Mouse (Mus musculus): ENCODE measurements at regions not wholly inside any gene's neighbourhood (a gene's known extent, or its start where the extent isn't known, plus 50 kb on each side); places are given as distances from the start of the nearest gene placed in this dataset.

DNA sequence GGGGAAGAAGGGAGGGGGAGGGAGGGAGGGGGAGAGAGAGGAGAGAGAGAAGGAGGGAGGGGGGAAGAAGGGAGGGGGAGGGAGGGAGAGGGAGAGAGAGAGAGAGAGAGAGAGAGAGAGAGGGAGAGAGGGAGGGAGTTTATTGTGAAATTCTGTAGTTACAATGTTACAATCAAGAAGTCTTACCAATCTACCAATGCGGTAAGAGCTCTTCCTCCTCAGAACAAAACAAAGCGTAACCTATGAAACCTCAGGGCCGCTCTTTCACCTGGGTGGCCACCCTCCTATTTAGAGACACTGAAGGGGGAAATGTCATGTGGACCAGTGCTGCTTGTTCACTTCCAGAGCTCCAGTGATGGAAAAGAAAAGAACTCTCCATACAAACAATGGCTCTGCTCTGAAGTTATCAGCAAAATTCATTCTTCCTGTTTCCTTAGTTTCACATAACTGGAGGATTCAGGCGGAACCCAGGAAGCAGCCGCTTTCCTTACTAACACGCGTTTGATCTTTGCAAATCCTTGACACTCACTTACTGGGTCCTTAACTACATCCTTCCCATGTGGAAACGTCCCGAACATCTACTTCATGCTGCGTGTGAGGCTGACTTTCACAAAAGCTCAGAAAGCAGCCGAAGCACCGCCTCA is 65.7 kb upstream of the Pja2 start:
- TF ChIP-seq CTCF (IDR thresholded peaks at IDR 0.05; ENCODE audit: extremely low read depth, insufficient read depth, insufficient read length, insufficient replicate concordance) (no peak), POLR2A (IDR thresholded peaks at IDR 0.05; ENCODE audit: low read depth, low read length) (no peak)
